In the genomic region with DNA sequence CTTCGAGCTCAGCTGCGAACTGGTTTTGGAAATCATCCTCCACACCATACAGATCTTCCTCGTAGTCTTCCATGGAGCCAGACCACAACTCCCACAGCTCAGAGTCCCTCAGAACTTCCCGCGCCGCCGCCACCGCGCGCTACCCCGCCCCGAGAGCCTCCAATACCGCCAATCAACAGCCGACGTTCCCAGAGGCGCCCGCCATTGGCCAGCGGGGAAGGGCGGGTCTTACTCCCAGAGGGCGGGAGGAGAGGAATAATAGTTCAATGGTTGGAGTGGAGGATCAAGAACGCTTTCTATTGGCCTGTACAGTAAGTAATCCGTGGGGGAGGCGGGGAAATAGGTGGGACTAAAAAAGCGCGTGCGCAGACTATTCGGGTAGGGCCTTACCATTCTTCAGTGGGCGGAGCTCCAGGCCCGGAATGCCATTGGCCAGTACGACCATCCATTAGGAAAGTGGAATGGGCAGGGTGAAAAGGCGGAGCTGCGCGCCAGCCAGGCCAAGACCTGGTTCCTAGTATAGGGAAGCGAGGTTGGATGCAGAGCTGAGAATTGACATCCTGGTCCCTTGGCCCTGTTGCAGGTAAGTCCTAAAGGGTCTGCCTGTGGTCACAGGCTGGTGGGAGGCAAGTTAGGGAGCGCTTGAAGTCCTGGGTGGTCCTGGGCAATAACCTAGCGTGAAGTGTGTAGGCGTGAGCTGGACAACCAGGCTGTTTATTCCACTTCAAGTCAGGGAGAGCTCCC, we compare ENCODE assay signal across 8 mouse cellular contexts. TPM values are rescaled to one million over a fixed set of nuclear protein-coding genes. Genes with fewer than 3 reads are reported as not detected.
A peak's percentile ranks its signal among the peaks of the same experiment; 100 is the strongest.
DNase-seq lines count a peak whose midpoint lies in the region; ATAC-seq and TF ChIP-seq lines count a peak whose summit lies in the region.

Gene Chtf18 (minus strand): TSS at position 155 of the 744 bp plus-strand sequence.
Gene Rpusd1 (plus strand): TSS at position 406 of the 744 bp plus-strand sequence.

- WGBS in kidney, embryonic 14.5 days = 0% methylated on average over 37 of the region's 37 CpGs
- 1% methylated on average over 37 of the region's 37 CpGs for WGBS in limb, embryonic 15.5 days

- TF ChIP-seq POLR2A in bone marrow macrophage, adult 2 months (IDR thresholded peaks at IDR 0.05; ENCODE audit: borderline replicate concordance, low read depth, low read length) = no peak
- peak; percentile 98 for TF ChIP-seq POLR2A in embryonic fibroblast, embryonic 13.5 days (IDR thresholded peaks at IDR 0.05; ENCODE audit: low read depth, low read length)

- peak within 1 kb of the TSS; percentile 96 for H3K4me3 ChIP-seq in bone marrow macrophage, adult 2 months (ENCODE audit: insufficient read depth, low read length)
- peak within 1 kb of the TSS; percentile 82 for H3K4me3 ChIP-seq in embryonic fibroblast, embryonic 13.5 days (ENCODE audit: insufficient read depth, low read length)
- H3K4me3 ChIP-seq in kidney, embryonic 14.5 days (ENCODE audit: low read length) = peak within 1 kb of the TSS; percentile 73
- H3K4me3 ChIP-seq in limb, embryonic 15.5 days = peak within 1 kb of the TSS; percentile 62

- no peak within 1 kb of the TSS for H3K27ac ChIP-seq in bone marrow macrophage, adult 2 months (ENCODE audit: insufficient read depth, low read depth, low read length)
- H3K27ac ChIP-seq in embryonic fibroblast, embryonic 13.5 days (ENCODE audit: insufficient read depth, low read length) = no peak within 1 kb of the TSS
- no peak within 1 kb of the TSS for H3K27ac ChIP-seq in kidney, embryonic 14.5 days (ENCODE audit: low read depth, low read length)
- H3K27ac ChIP-seq in limb, embryonic 15.5 days = 0 out of 2 replicates have a peak within 1 kb of the TSS, but pooled peaks have one; percentile 33

- peaks cover 4% of the 10 kb centered on the region; the same call in 1 of the 2 replicates for H3K4me1 ChIP-seq in bone marrow macrophage, adult 2 months (ENCODE audit: control insufficient read depth, insufficient read depth, low read length)
- H3K4me1 ChIP-seq in embryonic fibroblast, embryonic 13.5 days (ENCODE audit: control insufficient read depth, insufficient read depth, low read length) = no peaks in the 10 kb centered on the region
- H3K4me1 ChIP-seq in kidney, embryonic 14.5 days (ENCODE audit: control insufficient read depth, insufficient read depth, low read length) = peaks cover 16% of the 10 kb centered on the region
- peaks cover 27% of the 10 kb centered on the region for H3K4me1 ChIP-seq in limb, embryonic 15.5 days

- no peak for TF ChIP-seq CTCF in bone marrow macrophage, adult 2 months (IDR thresholded peaks at IDR 0.05; ENCODE audit: low read depth, low read length)
- TF ChIP-seq CTCF in embryonic fibroblast, embryonic 13.5 days (IDR thresholded peaks at IDR 0.05; ENCODE audit: borderline replicate concordance, insufficient read depth, low read length) = no peak

- H3K36me3 ChIP-seq in kidney, embryonic 14.5 days (ENCODE audit: control insufficient read depth, insufficient read depth, low read length) = peaks cover 15% of the 10 kb centered on the region
- H3K36me3 ChIP-seq in limb, embryonic 15.5 days = peaks cover 43% of the 10 kb centered on the region

- H3K9ac ChIP-seq in kidney, embryonic 14.5 days (ENCODE audit: low read depth, low read length) = peak within 1 kb of the TSS; percentile 80
- H3K9ac ChIP-seq in limb, embryonic 15.5 days = peak within 1 kb of the TSS; percentile 76

- H3K27me3 ChIP-seq in kidney, embryonic 14.5 days (ENCODE audit: control insufficient read depth, insufficient read depth, low read length) = no peaks in the 10 kb centered on the region
- no peaks in the 10 kb centered on the region for H3K27me3 ChIP-seq in limb, embryonic 15.5 days

- peak within 1 kb of the TSS; percentile 95 for H3K4me2 ChIP-seq in kidney, embryonic 14.5 days (replicated peaks; ENCODE audit: low read depth, low read length)
- H3K4me2 ChIP-seq in limb, embryonic 15.5 days = peak within 1 kb of the TSS; percentile 95

- DNase-seq in A20 (ENCODE audit: low read depth, low spot score) = peak; percentile 100
- peak; percentile 100 for DNase-seq in heart, adult 9 months (ENCODE audit: low spot score in 2 of 2)
- peak; percentile 98 to 99 for DNase-seq in monocyte, adult 2 months (ENCODE audit: low read depth in 1 of 2, low spot score in 2 of 2)
- peak; percentile 99 to 100 for DNase-seq in spleen, postnatal 36 days (ENCODE audit: low spot score in 2 of 2)

- no peaks in the 10 kb centered on the region for H3K9me3 ChIP-seq in kidney, embryonic 14.5 days (ENCODE audit: control insufficient read depth, low read length)
- no peaks in the 10 kb centered on the region for H3K9me3 ChIP-seq in limb, embryonic 15.5 days

- ATAC-seq in kidney, embryonic 14.5 days (ENCODE audit: low FRiP score, low TSS enrichment) = peak; percentile 98
- peak; percentile 99 for ATAC-seq in limb, embryonic 15.5 days (ENCODE audit: insufficient number of reproducible peaks, low FRiP score, low TSS enrichment, low read depth)

RNA-seq across cellular contexts. Expression of gene Chtf18, which starts in this region (rescaled TPM):
- 7.4 and 14.1 TPM in 2 replicates for polyA plus RNA-seq in bone marrow macrophage, adult 2 months (2012; ENCODE audit: insufficient read depth, insufficient read length, missing spikeins)
- 9.0 and 10.7 TPM in 2 replicates for polyA plus RNA-seq in embryonic fibroblast, embryonic 13.5 days (2011; ENCODE audit: insufficient read length, low read depth, missing spikeins)
- polyA plus RNA-seq in kidney, embryonic 14.5 days (2014; fragmentation: Nextera tagmentation; extraction: Ambion mirVana) = 17.3 and 26.0 TPM in 2 replicates
- polyA plus RNA-seq in limb, embryonic 15.5 days (2015; fragmentation: Nextera tagmentation; extraction: Ambion mirVana) = 20.9 and 21.2 TPM in 2 replicates

RNA-seq across cellular contexts. Expression of gene Rpusd1, which starts in this region (rescaled TPM):
- polyA plus RNA-seq in bone marrow macrophage, adult 2 months (2012; ENCODE audit: insufficient read depth, insufficient read length, missing spikeins) = 10.1 and 10.2 TPM in 2 replicates
- polyA plus RNA-seq in embryonic fibroblast, embryonic 13.5 days (2011; ENCODE audit: insufficient read length, low read depth, missing spikeins) = 10.0 and 13.0 TPM in 2 replicates
- 21.6 and 22.1 TPM in 2 replicates for polyA plus RNA-seq in kidney, embryonic 14.5 days (2014; fragmentation: Nextera tagmentation; extraction: Ambion mirVana)
- polyA plus RNA-seq in limb, embryonic 15.5 days (2015; fragmentation: Nextera tagmentation; extraction: Ambion mirVana) = 22.8 and 23.3 TPM in 2 replicates
